Mouse (Mus musculus): ENCODE measurements at regions not wholly inside any gene's neighbourhood (a gene's known extent, or its start where the extent isn't known, plus 50 kb on each side); places are given as distances from the start of the nearest gene placed in this dataset.

DNA sequence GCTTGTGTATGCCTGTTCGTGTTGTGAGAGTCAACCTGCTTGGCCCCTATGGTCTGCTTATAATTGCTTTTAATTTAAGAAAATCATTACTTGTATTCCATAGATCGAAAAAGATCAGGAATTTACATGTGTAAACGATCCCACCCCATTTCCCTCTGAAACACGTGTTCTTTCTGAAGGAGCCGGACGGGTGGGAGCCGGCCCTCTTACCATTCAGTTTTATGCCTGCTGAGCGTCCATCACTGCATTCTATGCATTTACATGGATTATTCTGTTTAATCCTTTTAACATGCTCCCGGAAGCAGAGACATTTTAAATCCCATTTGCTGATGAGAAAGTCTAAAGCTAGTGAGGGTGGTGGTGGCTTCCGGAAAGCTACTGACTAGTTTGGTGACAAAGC is 213.8 kb downstream of the Ppp4r2 start:
- no peak for DNase-seq (ENCODE audit: low spot score in 2 of 2)

DNA sequence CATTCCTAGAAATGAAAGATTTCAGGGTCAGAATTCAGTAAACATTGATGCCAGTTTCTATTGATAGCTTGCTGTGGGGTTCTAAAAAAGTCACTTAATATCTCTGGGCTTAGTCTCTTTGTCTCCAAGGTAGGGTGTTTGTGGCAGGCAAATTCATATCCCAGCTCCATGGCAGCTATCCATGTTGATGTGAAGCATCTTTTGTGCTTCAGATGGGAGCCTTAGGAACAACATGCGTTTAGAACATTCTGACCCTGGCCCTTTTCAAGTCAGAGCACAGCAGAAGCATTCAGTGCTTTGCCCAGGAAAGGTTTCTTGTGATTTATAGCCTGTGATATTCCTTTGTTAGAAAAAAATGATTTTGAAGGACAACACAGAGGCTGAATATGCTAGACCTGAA is 215.0 kb downstream of the Ppp4r2 start:
- DNase-seq (ENCODE audit: low spot score in 2 of 2), result no peak

DNA sequence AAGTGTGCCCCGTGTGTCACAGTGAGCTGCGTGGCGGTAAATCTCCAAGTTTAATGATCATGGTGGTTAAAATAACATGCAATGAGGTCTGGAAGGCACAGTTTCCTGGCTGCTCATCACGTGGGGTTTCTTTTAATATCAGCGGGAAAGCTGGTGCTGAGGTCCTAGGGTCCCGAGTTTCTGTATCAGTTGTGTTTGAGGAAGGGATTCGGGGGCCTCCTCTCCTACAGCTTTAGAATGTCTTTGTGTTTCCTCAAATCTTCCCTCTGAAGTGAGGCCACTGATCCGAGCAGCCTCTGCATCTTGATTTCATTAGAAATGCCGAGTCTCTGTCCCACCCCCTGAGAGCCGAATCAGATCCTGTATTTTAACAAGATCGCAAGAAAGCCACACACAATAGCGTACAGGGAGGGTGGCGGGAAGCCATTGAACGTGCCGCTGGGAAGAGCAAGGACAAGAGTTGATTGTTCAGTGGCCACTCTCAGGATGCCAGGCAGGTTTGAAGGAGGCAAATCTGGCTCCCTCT is 215.5 kb downstream of the Ppp4r2 start:
- DNase-seq (ENCODE audit: low spot score in 2 of 2), result no peak

DNA sequence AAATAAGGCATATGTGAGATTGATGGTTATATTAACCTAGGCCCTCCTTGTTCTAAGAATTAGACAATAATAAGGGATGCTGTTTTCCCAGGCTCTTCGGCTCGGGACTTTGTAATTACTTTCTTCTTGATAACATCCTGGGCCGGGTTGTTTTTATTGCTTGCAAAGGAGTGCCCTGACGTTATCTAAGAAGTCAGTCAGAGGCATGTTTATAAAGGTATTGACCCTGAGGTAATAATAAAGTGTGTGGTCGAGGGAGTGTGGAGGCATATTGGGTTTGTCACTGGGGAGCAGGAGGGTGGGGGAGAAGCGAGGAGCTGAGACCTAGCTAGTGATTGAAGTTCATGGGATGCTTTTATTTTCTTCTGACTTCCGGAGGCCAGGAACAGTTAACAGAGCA is 221.5 kb downstream of the Ppp4r2 start:
- DNase-seq (ENCODE audit: low spot score in 2 of 2), result no peak

DNA sequence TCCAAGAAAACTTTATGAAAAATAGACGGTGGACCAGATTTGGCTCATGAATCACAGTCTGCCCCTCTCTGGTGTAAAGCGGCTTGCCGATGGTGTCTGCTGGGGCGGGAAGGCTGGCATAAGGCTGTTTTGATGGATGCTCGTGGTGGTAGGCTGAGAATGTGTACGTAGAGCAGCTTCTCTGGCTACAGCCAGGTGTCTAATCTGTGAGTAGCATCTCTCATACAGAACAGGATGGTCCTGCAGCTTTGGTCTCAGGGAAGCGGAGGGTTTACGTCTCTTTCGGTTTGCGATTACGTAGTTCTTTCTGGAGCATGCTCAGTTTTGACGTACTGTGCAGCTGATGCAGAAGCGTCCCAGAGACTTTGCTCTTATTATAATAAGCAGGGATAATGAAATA is 222.9 kb downstream of the Ppp4r2 start:
- DNase-seq (ENCODE audit: low spot score in 2 of 2), result peak in 1 of 2 experiments; percentile 20

DNA sequence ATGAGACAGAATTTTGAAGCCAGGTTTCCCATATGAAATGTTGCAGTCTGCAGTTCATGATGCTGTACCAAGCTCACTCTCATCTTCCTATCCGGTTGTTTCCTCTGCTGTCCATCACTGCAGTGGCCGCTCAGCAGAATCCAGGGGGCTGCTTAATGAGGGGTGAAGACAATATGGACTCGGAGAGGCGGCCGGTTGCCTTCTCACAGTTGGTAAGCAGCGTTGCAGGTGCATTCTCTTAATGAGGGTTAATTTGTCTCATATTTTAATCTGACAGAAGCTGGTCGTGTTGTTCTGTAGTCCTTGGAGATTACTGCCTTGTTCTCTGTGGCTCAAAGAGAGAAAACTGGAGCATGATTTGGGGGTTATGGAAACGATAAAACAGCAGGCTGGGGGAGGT is 225.6 kb downstream of the Ppp4r2 start:
- no peak for DNase-seq (ENCODE audit: low spot score in 2 of 2)

DNA sequence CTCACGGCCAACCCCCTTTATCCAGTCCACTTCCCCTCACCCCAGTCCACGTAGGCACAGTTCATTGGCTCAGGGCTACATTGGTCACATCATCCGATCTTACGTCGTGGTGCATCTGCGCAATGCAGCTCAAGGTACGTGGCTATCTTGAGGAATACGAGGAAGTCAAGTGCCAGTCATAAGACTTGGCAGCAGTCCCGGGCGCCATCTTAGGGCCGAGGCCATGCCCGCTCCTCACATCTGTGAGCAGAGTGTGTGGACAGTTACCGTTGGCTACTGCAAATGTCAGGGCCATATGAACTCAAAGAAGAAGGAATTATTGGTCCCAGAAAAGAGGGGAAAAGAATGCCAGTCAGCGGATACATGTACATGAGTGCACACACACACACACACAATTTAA is 228.8 kb downstream of the Ppp4r2 start:
- no peak for DNase-seq (ENCODE audit: low spot score in 2 of 2)

DNA sequence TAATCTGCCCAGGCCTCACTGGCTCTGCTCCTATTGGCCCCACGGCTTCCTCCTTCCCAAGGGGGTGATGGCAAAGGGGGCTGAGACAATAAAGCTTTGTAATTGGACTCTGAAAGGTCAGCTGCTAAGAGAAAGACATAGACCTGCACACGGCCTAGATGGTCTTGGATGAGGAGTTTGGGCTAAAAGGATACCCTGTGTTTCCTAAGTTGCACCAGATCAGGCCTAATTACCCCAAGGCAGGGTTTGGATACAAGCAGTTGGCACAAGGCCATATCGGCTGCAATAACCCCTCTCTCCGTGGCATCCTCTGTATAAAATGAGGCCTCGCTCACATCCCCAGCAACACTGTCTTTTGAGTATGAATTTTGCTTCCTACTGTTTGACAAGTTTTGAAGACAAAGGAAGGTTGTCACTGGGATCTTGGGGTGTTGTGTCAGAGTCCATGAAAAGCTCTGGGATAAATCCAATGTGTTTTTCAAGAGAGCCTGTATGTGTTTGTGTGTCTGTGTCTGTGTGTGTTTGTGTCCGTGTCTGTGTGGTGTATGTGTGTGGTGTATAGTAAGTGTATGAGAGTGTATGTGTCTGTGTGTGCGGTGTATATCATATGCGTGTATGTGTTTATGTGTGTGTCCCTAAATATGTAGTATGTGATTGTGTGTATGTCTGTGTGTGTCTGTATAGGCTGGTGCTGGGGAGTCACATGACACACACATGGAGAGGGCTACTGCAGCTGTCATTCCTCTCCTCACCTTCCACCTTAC is 242.5 kb downstream of the Ppp4r2 start:
- DNase-seq (ENCODE audit: low spot score in 2 of 2), result no peak

DNA sequence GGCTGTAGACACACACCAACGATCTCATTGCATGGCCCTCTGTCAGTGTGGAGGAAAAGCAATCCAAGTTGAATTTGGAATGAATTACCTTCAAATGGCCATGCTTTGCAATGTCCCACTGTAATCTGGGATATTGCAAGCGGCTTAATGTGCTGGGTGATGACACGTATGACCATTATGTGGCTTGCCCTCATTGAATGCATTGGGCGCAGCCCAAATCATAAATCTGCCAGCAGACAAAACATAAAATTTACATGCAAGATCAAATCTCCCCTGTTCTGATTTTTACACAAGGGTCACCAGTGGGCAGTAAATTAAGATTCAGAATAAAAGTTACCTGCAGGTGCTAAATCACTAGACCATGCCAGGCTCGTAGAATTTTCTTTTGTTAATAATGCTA is 244.9 kb downstream of the Ppp4r2 start:
- no peak for DNase-seq (ENCODE audit: low spot score in 2 of 2)

DNA sequence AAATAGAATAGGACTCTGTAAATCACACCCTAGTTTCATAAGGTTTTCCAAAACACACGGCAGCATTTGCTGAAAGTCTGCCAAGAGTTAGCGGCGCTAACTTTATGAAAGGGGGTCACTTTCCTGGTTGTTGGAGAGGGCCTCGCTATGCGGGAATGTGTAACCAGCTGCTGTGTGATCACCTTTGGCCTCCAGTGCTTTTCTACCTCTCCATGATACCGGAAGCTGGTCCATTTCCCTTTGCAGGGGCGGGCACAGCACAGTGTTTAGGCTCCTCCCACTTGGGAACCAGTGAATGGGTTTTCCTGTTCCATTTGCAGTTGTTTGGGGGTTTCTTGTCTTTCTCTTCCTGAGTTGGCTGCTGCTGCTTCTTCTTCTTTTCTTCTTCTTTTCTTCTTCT is 250.3 kb downstream of the Ppp4r2 start:
- DNase-seq (ENCODE audit: low spot score in 2 of 2), result no peak

DNA sequence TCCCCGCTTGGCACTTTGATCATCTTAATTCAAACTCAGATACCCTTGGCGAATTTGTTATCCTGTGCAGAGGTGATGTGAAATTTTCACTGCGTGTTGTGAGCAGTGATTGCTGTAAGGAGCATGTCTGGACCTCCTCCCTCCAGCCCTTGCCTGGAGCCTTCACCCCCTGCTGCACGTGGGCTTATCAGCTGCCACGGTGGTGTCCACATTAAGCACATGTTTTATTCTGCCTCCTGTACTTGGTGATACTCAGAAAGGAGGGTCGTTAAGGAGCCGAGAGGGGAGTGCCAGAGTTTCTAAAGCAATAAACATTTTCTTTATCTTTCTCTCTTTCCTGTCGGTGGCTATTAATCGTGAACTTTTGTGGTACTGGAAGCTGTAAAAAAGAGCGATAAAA is 258.8 kb downstream of the Ppp4r2 start:
- DNase-seq (ENCODE audit: low spot score in 2 of 2), result no peak
